26 mouse cellular contexts compared by ENCODE assay signal in the genomic region with DNA sequence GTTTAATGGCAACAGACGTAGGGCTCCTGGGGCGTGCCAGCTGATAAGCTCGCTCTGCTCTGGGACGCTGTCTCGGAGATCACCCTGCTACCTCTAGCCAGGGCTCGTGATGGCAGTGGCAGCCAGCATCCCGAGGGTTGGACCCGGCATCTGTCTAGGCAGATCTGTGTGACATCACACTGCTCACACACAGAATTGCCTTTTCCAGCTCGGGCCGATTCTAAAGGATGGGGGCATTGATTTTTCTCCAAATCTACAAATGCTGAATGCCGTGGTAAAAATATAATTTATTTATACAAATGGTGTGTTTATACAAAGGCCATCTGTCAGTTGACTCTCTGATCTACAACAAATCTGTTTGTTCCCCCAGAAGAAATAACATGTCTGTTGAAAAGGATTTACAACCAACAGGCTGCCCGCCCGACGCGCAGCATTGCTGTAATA. TPM values are rescaled to one million over a fixed set of nuclear protein-coding genes. Genes with fewer than 3 reads are reported as not detected.
DNase-seq lines count a peak whose midpoint lies in the region; ATAC-seq lines count a peak whose summit lies in the region.
"Had no signal": no experiment of that assay in that cellular context is flagged by ENCODE, and none has a peak within 500 bp of the region (broad histone marks: within the 10 kb centered on the region; RNA-seq: fewer than 3 reads in every experiment).

No protein-coding gene starts in this region.

- peaks cover 4% of the 10 kb centered on the region; the same call in 1 of the 2 replicates for H3K4me1 ChIP-seq in forebrain, embryonic 15.5 days
- H3K4me1 ChIP-seq in forebrain, embryonic 11.5 days (replicated peaks; ENCODE audit: control insufficient read depth, insufficient read depth, low read length) = no peaks in the 10 kb centered on the region; the same call in 1 of the 2 replicates
- H3K4me1 ChIP-seq in lung, embryonic 15.5 days = peaks cover 8% of the 10 kb centered on the region; the same call in 1 of the 2 replicates
- no peaks in the 10 kb centered on the region for H3K4me1 ChIP-seq in neural tube, embryonic 15.5 days
- H3K4me1 ChIP-seq: heart, embryonic 13.5 days; megakaryocyte, embryonic 14.5 days; midbrain, embryonic 13.5 days; neural tube, embryonic 12.5 days had no signal

- H3K27ac ChIP-seq in forebrain, embryonic 15.5 days (replicated peaks) = no peak overlapping the region
- H3K27ac ChIP-seq in forebrain, embryonic 11.5 days (ENCODE audit: low read depth, low read length) = no peak overlapping the region
- H3K27ac ChIP-seq in lung, embryonic 15.5 days = no peak overlapping the region
- peak overlapping the region; percentile 23; the same call in 1 of the 2 replicates for H3K27ac ChIP-seq in neural tube, embryonic 15.5 days (replicated peaks)
- H3K27ac ChIP-seq: heart, adult 2 months; heart, embryonic 13.5 days; hindbrain, postnatal 0 days; limb, embryonic 12.5 days; midbrain, embryonic 13.5 days; neural tube, embryonic 12.5 days had no signal

- no peak overlapping the region for H3K4me2 ChIP-seq in forebrain, embryonic 15.5 days (replicated peaks)
- H3K4me2 ChIP-seq in forebrain, embryonic 11.5 days (ENCODE audit: low read depth, low read length, severe bottlenecking) = no peak overlapping the region
- peak overlapping the region; percentile 31 for H3K4me2 ChIP-seq in lung, embryonic 15.5 days
- H3K4me2 ChIP-seq in neural tube, embryonic 15.5 days = peak overlapping the region; percentile 25; the same call in 1 of the 2 replicates
- H3K4me2 ChIP-seq: heart, embryonic 13.5 days; limb, embryonic 12.5 days; liver, embryonic 11.5 days; midbrain, embryonic 13.5 days; neural tube, embryonic 12.5 days had no signal

- no peak overlapping the region for H3K4me3 ChIP-seq in forebrain, embryonic 15.5 days
- H3K4me3 ChIP-seq in forebrain, embryonic 11.5 days (ENCODE audit: low read depth, low read length) = no peak overlapping the region
- no peak overlapping the region for H3K4me3 ChIP-seq in lung, embryonic 15.5 days
- H3K4me3 ChIP-seq in neural tube, embryonic 15.5 days (replicated peaks) = no peak overlapping the region
- H3K4me3 ChIP-seq: heart, adult 2 months; heart, embryonic 13.5 days; limb, embryonic 12.5 days; megakaryocyte, embryonic 14.5 days; midbrain, embryonic 13.5 days; neural tube, embryonic 12.5 days had no signal

- DNase-seq in forebrain, embryonic 11.5 days (ENCODE audit: low spot score) = no peak
- no peak for DNase-seq in lung, adult 18-20 months
- DNase-seq in layer of hippocampus, postnatal 14 days (ENCODE audit: low spot score in 2 of 2) = peak; percentile 56 to 68
- no peak for DNase-seq in retina, embryonic 14.5 days (ENCODE audit: low spot score)
- DNase-seq: adrenal gland, postnatal 25 days; cerebellum, adult 11 months; cerebellum, postnatal 10 days; gastrocnemius, postnatal 25 days; heart, adult 2 months; heart, postnatal 14 days; kidney, adult 9 months; kidney, postnatal 14 days; liver, postnatal 0 days; thymus, adult 18-20 months; thymus, postnatal 36 days had no signal

- H3K9me3 ChIP-seq in forebrain, embryonic 15.5 days = no peaks in the 10 kb centered on the region
- no peaks in the 10 kb centered on the region for H3K9me3 ChIP-seq in forebrain, embryonic 11.5 days (ENCODE audit: control insufficient read depth, low read length)
- no peaks in the 10 kb centered on the region for H3K9me3 ChIP-seq in lung, embryonic 15.5 days
- no peaks in the 10 kb centered on the region for H3K9me3 ChIP-seq in neural tube, embryonic 15.5 days (replicated peaks)
- H3K9me3 ChIP-seq: midbrain, embryonic 13.5 days; neural tube, embryonic 12.5 days had no signal

- H3K36me3 ChIP-seq in forebrain, embryonic 15.5 days = no peaks in the 10 kb centered on the region
- H3K36me3 ChIP-seq in forebrain, embryonic 11.5 days (ENCODE audit: control insufficient read depth, insufficient read depth, low read length) = no peaks in the 10 kb centered on the region
- no peaks in the 10 kb centered on the region for H3K36me3 ChIP-seq in lung, embryonic 15.5 days
- H3K36me3 ChIP-seq in neural tube, embryonic 15.5 days = no peaks in the 10 kb centered on the region
- H3K36me3 ChIP-seq: heart, embryonic 13.5 days; limb, embryonic 12.5 days; midbrain, embryonic 13.5 days; neural tube, embryonic 12.5 days had no signal

- 0 out of 2 replicates have a peak, but pooled peaks have one; percentile 61 for ATAC-seq in forebrain, embryonic 15.5 days (replicated peaks)
- no peak for ATAC-seq in forebrain, embryonic 11.5 days (replicated peaks; ENCODE audit: low FRiP score)
- peak; percentile 69; the same call in 1 of the 2 replicates for ATAC-seq in lung, embryonic 15.5 days (ENCODE audit: borderline replicate concordance, extremely low read depth, low FRiP score, low TSS enrichment)
- ATAC-seq in neural tube, embryonic 15.5 days (ENCODE audit: low FRiP score) = peak; percentile 59; the same call in 1 of the 2 replicates
- ATAC-seq: hindbrain, postnatal 0 days; intestine, embryonic 16.5 days; liver, postnatal 0 days; midbrain, embryonic 13.5 days had no signal

- H3K27me3 ChIP-seq in forebrain, embryonic 15.5 days = no peaks in the 10 kb centered on the region
- H3K27me3 ChIP-seq in forebrain, embryonic 11.5 days (ENCODE audit: control insufficient read depth, insufficient read depth, low read length) = no peaks in the 10 kb centered on the region
- no peaks in the 10 kb centered on the region for H3K27me3 ChIP-seq in lung, embryonic 15.5 days
- H3K27me3 ChIP-seq in neural tube, embryonic 15.5 days (replicated peaks) = 0 out of 2 replicates have a peak, but pooled peaks cover 2% of the 10 kb centered on the region
- H3K27me3 ChIP-seq: heart, embryonic 13.5 days; limb, embryonic 12.5 days; midbrain, embryonic 13.5 days; neural tube, embryonic 12.5 days had no signal

- no peak overlapping the region for H3K9ac ChIP-seq in forebrain, embryonic 15.5 days (replicated peaks)
- H3K9ac ChIP-seq in forebrain, embryonic 11.5 days (ENCODE audit: low read length) = no peak overlapping the region
- no peak overlapping the region for H3K9ac ChIP-seq in lung, embryonic 15.5 days
- no peak overlapping the region for H3K9ac ChIP-seq in neural tube, embryonic 15.5 days (replicated peaks)
- H3K9ac ChIP-seq: heart, embryonic 13.5 days; limb, embryonic 12.5 days; liver, postnatal 0 days; midbrain, embryonic 13.5 days; neural tube, embryonic 12.5 days had no signal

- 68% methylated on average over 15 of the region's 15 CpGs for WGBS in forebrain, embryonic 15.5 days
- WGBS in forebrain, embryonic 11.5 days = 92% methylated on average over 15 of the region's 15 CpGs
- 40% methylated on average over 15 of the region's 15 CpGs for WGBS in lung, embryonic 15.5 days
- WGBS in neural tube, embryonic 15.5 days = 54% methylated on average over 15 of the region's 15 CpGs

RNA-seq across cellular contexts. Expression of a gene that starts 14.2 kb away (rescaled TPM):
- 312 TPM in 2 replicates for polyA plus RNA-seq in forebrain, embryonic 15.5 days (2015; fragmentation: Nextera tagmentation; extraction: Ambion mirVana)
- 260 and 266 TPM in 2 replicates for polyA plus RNA-seq in forebrain, embryonic 11.5 days (2014; fragmentation: Nextera tagmentation; extraction: Ambion mirVana)
- 137 and 141 TPM in 2 replicates for polyA plus RNA-seq in lung, embryonic 15.5 days (2015; fragmentation: Nextera tagmentation; extraction: Ambion mirVana)
- 10 to 100 TPM; 20.2 to 23.4 TPM for total RNA-seq in layer of hippocampus, postnatal 14 days (2021)
- polyA plus RNA-seq in neural tube, embryonic 15.5 days (2015; fragmentation: Nextera tagmentation; extraction: Ambion mirVana) = 232 and 258 TPM in 2 replicates

Comparison
In these comparisons a context has a peak if more than half of its experiments do, and no peak if none do; other contexts are left out.
1. H3K4me2 ChIP-seq: peak in lung, embryonic 15.5 days (single experiment) and neural tube, embryonic 15.5 days (single experiment); none in forebrain, embryonic 15.5 days (single experiment) and forebrain, embryonic 11.5 days (single experiment).
2. DNase-seq: peak in layer of hippocampus, postnatal 14 days (2 of 2); none in forebrain, embryonic 11.5 days (single experiment), lung, adult 18-20 months (0 of 2) and retina, embryonic 14.5 days (single experiment).